Mouse (Mus musculus) small intestine, adult 2 months (tissue): ENCODE results near the gene Rpl15.

ENCODE experiments used
- CTCF ChIP-seq: fragments of 200-500 bp; IDR thresholded peaks from 2 replicates; pipeline ENCODE4 v1.5.1; 2012; ENCODE audit warnings: low read depth, mild to moderate bottlenecking, control low read depth, inconsistent platforms, low read length, moderate library complexity, mixed read lengths; ENCODE audit not compliant: insufficient replicate concordance, insufficient read length; ENCODE audit errors: extremely low read depth
- POLR2A ChIP-seq: fragments of 200-500 bp; IDR thresholded peaks from 2 replicates; pipeline ENCODE4 v1.6.1; 2012; ENCODE audit warnings: low read depth, mild to moderate bottlenecking, control low read depth, inconsistent platforms, low read length, moderate library complexity

- TF ChIP-seq CTCF (no peak), POLR2A (no peak)
Observed at GRCm38 (mm10) chr14:18303262-18303661, 32.1 kb upstream of the Rpl15 start.
